22 mouse cellular contexts compared by ENCODE assay signal in genomic region chr4:149197180-149197579, GRCm38 (mm10). TPM values are rescaled to one million over a fixed set of nuclear protein-coding genes. Genes with fewer than 3 reads are reported as not detected.
DNase-seq lines count a peak whose midpoint lies in the region; ATAC-seq and TF ChIP-seq lines count a peak whose summit lies in the region.
"Had no signal": no experiment of that assay in that cellular context is flagged by ENCODE, and none has a peak within 500 bp of the region (broad histone marks: within the 10 kb centered on the region; RNA-seq: fewer than 3 reads in every experiment).

No protein-coding gene starts in this region.

- H3K4me3 ChIP-seq in cerebellum, adult 2 months (replicated peaks; ENCODE audit: insufficient read depth, low read depth, low read length) = no peak overlapping the region
- H3K4me3 ChIP-seq in stomach, embryonic 16.5 days (replicated peaks; ENCODE audit: low read length) = no peak overlapping the region
- H3K4me3 ChIP-seq: embryonic facial prominence, embryonic 10.5 days; embryonic facial prominence, embryonic 12.5 days had no signal

- no peaks in the 10 kb centered on the region for H3K9me3 ChIP-seq in stomach, embryonic 16.5 days (replicated peaks; ENCODE audit: control insufficient read depth, low read length)
- H3K9me3 ChIP-seq: embryonic facial prominence, embryonic 10.5 days; embryonic facial prominence, embryonic 12.5 days; G1E had no signal

- ATAC-seq in stomach, embryonic 16.5 days (ENCODE audit: insufficient read depth, low FRiP score) = no peak
- ATAC-seq: activated CD4-positive, CD25-positive, alpha-beta regulatory T cell, adult 4 months; CD4-positive, CD25-positive, alpha-beta regulatory T cell, adult 4 months; forebrain, embryonic 14.5 days; forebrain, embryonic 16.5 days; Patski had no signal

- no peak for TF ChIP-seq POLR2A in cerebellum, adult 2 months (IDR thresholded peaks at IDR 0.05; ENCODE audit: borderline replicate concordance, insufficient read depth, low read length)

- H3K36me3 ChIP-seq in stomach, embryonic 16.5 days (ENCODE audit: control insufficient read depth, insufficient read depth, low read length) = peaks cover 16% of the 10 kb centered on the region; the same call in 1 of the 2 replicates

- no peak for DNase-seq in cerebellum, adult 2 months
- no peak for DNase-seq in cerebellum, adult 9-11 months
- DNase-seq in urinary bladder, adult 18-20 months (ENCODE audit: low spot score in 2 of 2) = no peak
- no peak for DNase-seq in urinary bladder, postnatal 25 days (ENCODE audit: low spot score)
- DNase-seq: adrenal gland, adult 8-10 months; adrenal gland, postnatal 14 days; adrenal gland, postnatal 36 days; B cell, adult 2 months; cerebellum, adult 11-12 months; cerebellum, adult 8-10 months; cerebellum, postnatal 10 days; cerebellum, postnatal 25 days had no signal

- no peaks in the 10 kb centered on the region for H3K27me3 ChIP-seq in cerebellum, adult 2 months (ENCODE audit: control insufficient read depth, insufficient read depth, low read length)
- H3K27me3 ChIP-seq in stomach, embryonic 16.5 days (ENCODE audit: control insufficient read depth, insufficient read depth, low read length) = no peaks in the 10 kb centered on the region
- H3K27me3 ChIP-seq: CH12.LX; embryonic facial prominence, embryonic 12.5 days; Patski had no signal

- H3K4me2 ChIP-seq in stomach, embryonic 16.5 days (ENCODE audit: low read depth, low read length) = no peak overlapping the region
- H3K4me2 ChIP-seq: embryonic facial prominence, embryonic 12.5 days had no signal

- WGBS in cerebellum, adult 2 months = 73% methylated on average over 1 of the region's 1 CpGs
- WGBS in stomach, embryonic 16.5 days = 56% methylated on average over 1 of the region's 1 CpGs

- no peak for TF ChIP-seq CTCF in cerebellum, adult 2 months (IDR thresholded peaks at IDR 0.05; ENCODE audit: borderline replicate concordance, insufficient read depth, low read depth, low read length)

- H3K4me1 ChIP-seq in cerebellum, adult 2 months (ENCODE audit: control insufficient read depth, insufficient read depth, low read length) = no peaks in the 10 kb centered on the region; the same call in 1 of the 2 replicates
- H3K4me1 ChIP-seq in stomach, embryonic 16.5 days (ENCODE audit: control insufficient read depth, insufficient read depth, low read length) = no peaks in the 10 kb centered on the region
- H3K4me1 ChIP-seq: embryonic facial prominence, embryonic 10.5 days; embryonic facial prominence, embryonic 12.5 days had no signal

- no peak overlapping the region for H3K9ac ChIP-seq in stomach, embryonic 16.5 days (ENCODE audit: low read length)
- H3K9ac ChIP-seq: embryonic facial prominence, embryonic 12.5 days had no signal

- H3K27ac ChIP-seq in cerebellum, adult 2 months (ENCODE audit: insufficient read depth, low read length) = 0 out of 2 replicates have a peak overlapping the region, but pooled peaks have one; percentile 30
- peak overlapping the region; percentile 1; the same call in 1 of the 2 replicates for H3K27ac ChIP-seq in stomach, embryonic 16.5 days (ENCODE audit: low read length)
- H3K27ac ChIP-seq: embryonic facial prominence, embryonic 10.5 days; embryonic facial prominence, embryonic 12.5 days had no signal

RNA-seq across cellular contexts. Expression of gene Pgd, which starts 30.6 kb away (rescaled TPM):
- 52.3 and 53.3 TPM in 2 replicates for polyA plus RNA-seq in cerebellum, adult 2 months (2012; rRNA removed)
- polyA plus RNA-seq in stomach, embryonic 16.5 days (2015; fragmentation: Nextera tagmentation; extraction: Ambion mirVana) = 206 and 241 TPM in 2 replicates

RNA-seq across cellular contexts. Expression of gene Cenps, which starts 59.8 kb away (rescaled TPM):
- polyA plus RNA-seq in cerebellum, adult 2 months (2012; rRNA removed) = 6.3 and 6.4 TPM in 2 replicates
- 22.3 and 24.5 TPM in 2 replicates for polyA plus RNA-seq in stomach, embryonic 16.5 days (2015; fragmentation: Nextera tagmentation; extraction: Ambion mirVana)
